Comparison of ENCODE assay signal across 8 mouse cellular contexts in the genomic region with DNA sequence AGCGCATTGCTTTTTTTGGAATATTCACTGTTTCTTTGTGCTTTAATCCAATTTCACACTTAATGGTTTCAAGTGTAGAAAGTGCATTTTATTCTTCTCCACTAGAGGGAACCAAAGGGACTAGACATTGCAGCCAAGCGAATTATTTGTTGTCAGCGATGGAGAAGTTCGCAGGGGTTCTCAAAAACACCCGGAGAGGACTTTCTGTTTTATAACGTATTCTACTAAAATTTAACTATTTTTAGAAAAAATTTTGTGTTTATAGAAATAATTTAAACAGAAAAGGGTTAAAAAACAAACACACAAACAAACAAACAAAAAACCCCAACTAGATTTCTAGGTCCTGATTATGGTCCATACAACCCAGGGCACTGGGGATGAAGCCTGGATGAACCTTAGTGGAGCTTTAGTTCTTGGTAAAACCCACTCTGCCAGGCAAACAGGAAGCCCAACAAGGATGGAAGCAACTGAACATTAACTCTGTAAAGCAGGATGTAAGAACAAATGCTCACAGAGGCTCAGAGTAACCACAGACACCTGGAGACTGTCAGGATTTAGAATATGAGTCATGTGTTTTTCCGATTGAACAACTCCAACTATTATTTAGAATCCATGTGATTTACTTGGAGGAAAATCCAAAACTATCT.
DNase-seq lines count a peak whose midpoint lies in the region; ATAC-seq and TF ChIP-seq lines count a peak whose summit lies in the region.

No protein-coding gene starts in this region.

- no peak overlapping the region for H3K9ac ChIP-seq in liver, adult 2 months (ENCODE audit: low read depth, low read length)
- H3K9ac ChIP-seq in liver, embryonic 12.5 days = no peak overlapping the region

- H3K36me3 ChIP-seq in liver, adult 2 months (ENCODE audit: control insufficient read depth, insufficient read depth, low read length) = no peaks in the 10 kb centered on the region
- H3K36me3 ChIP-seq in liver, embryonic 12.5 days = no peaks in the 10 kb centered on the region

- TF ChIP-seq POLR2A in liver, adult 2 months (IDR thresholded peaks at IDR 0.05; ENCODE audit: extremely low read depth, insufficient read depth, low read length) = no peak

- no peaks in the 10 kb centered on the region for H3K4me1 ChIP-seq in liver, adult 2 months (ENCODE audit: control insufficient read depth, insufficient read depth, low read length)
- no peaks in the 10 kb centered on the region for H3K4me1 ChIP-seq in liver, embryonic 12.5 days

- TF ChIP-seq CTCF in liver, adult 2 months (IDR thresholded peaks at IDR 0.05; ENCODE audit: low read depth, low read length) = peak; percentile 42

- ATAC-seq in cerebellum, adult (ENCODE audit: insufficient number of reproducible peaks, low FRiP score, low TSS enrichment) = peak; percentile 58
- ATAC-seq in liver, embryonic 12.5 days = no peak

- H3K4me3 ChIP-seq in liver, adult 2 months (ENCODE audit: insufficient read depth, low read depth, low read length) = no peak overlapping the region
- H3K4me3 ChIP-seq in liver, embryonic 12.5 days = no peak overlapping the region

- no peak for DNase-seq in cerebellum, adult 11 months
- DNase-seq in liver, adult 2 months (ENCODE audit: extremely low read depth, low read depth, low spot score) = peak; percentile 39
- DNase-seq in fibroblast of lung, adult 2 months (ENCODE audit: low read depth) = peak; percentile 20
- peak; percentile 81 for DNase-seq in retina, embryonic 14.5 days (ENCODE audit: low spot score)
- DNase-seq in neural tube, embryonic 10.5 days (ENCODE audit: extremely low spot score, low spot score) = no peak
- DNase-seq in ovary, postnatal 36 days (ENCODE audit: low spot score) = no peak

- no peaks in the 10 kb centered on the region for H3K9me3 ChIP-seq in liver, embryonic 12.5 days (replicated peaks)

- H3K4me2 ChIP-seq in liver, embryonic 12.5 days = no peak overlapping the region

- no peak overlapping the region for H3K27ac ChIP-seq in liver, adult 2 months (replicated peaks; ENCODE audit: insufficient read depth, low read depth, low read length)
- no peak overlapping the region for H3K27ac ChIP-seq in liver, embryonic 12.5 days

- WGBS in liver, adult 2 months = 22% methylated on average over 7 of the region's 7 CpGs
- 30% methylated on average over 7 of the region's 7 CpGs for WGBS in liver, embryonic 12.5 days (ENCODE audit: insufficient replicate concordance)

- no peaks in the 10 kb centered on the region for H3K79me2 ChIP-seq in liver, adult 2 months (ENCODE audit: control insufficient read depth, insufficient read depth, low read length)

- no peaks in the 10 kb centered on the region for H3K27me3 ChIP-seq in liver, adult 2 months (ENCODE audit: control insufficient read depth, insufficient read depth, low read length)
- H3K27me3 ChIP-seq in liver, embryonic 12.5 days (replicated peaks) = no peaks in the 10 kb centered on the region

Comparison
In these comparisons a context has a peak if more than half of its experiments do, and no peak if none do; other contexts are left out.
1. DNase-seq: peak in liver, adult 2 months (single experiment), fibroblast of lung, adult 2 months (single experiment) and retina, embryonic 14.5 days (single experiment); none in cerebellum, adult 11 months (single experiment), neural tube, embryonic 10.5 days (single experiment) and ovary, postnatal 36 days (single experiment).